ENCODE assay signal across 25 mouse cellular contexts in genomic region chr16:94898832-94899231, GRCm38 (mm10).
DNase-seq lines count a peak whose midpoint lies in the region; ATAC-seq and TF ChIP-seq lines count a peak whose summit lies in the region.
"Had no signal": no experiment of that assay in that cellular context is flagged by ENCODE, and none has a peak within 500 bp of the region (broad histone marks: within the 10 kb centered on the region; RNA-seq: fewer than 3 reads in every experiment).

No protein-coding gene starts in this region.

- 81% methylated on average over 6 of the region's 6 CpGs for WGBS in forebrain, postnatal 0 days
- WGBS in forebrain, embryonic 12.5 days: 89% methylated on average over 6 of the region's 6 CpGs

- no peak overlapping the region for H3K4me3 ChIP-seq in forebrain, postnatal 0 days (ENCODE audit: low read depth, low read length)
- H3K4me3 ChIP-seq in forebrain, embryonic 12.5 days (replicated peaks): no peak overlapping the region
- no peak overlapping the region for H3K4me3 ChIP-seq in left cerebral cortex, adult 2 months
- H3K4me3 ChIP-seq: embryonic facial prominence, embryonic 15.5 days; erythroblast, embryonic 14.5 days; forebrain, embryonic 10.5 days; forebrain, embryonic 15.5 days; gastrocnemius, adult 2 months; heart, embryonic 13.5 days; hindbrain, embryonic 15.5 days had no signal

- no peak overlapping the region for H3K27ac ChIP-seq in forebrain, postnatal 0 days (ENCODE audit: low read depth, low read length)
- H3K27ac ChIP-seq in forebrain, embryonic 12.5 days: no peak overlapping the region
- H3K27ac ChIP-seq in left cerebral cortex, adult 2 months: peak overlapping the region; percentile 63; the same call in 1 of the 2 replicates
- H3K27ac ChIP-seq: embryonic facial prominence, embryonic 15.5 days; forebrain, embryonic 10.5 days; forebrain, embryonic 15.5 days; gastrocnemius, adult 2 months; heart, embryonic 13.5 days; hindbrain, embryonic 15.5 days had no signal

- no peaks in the 10 kb centered on the region for H3K4me1 ChIP-seq in forebrain, postnatal 0 days (ENCODE audit: insufficient read depth)
- H3K4me1 ChIP-seq in forebrain, embryonic 12.5 days: peaks cover 3% of the 10 kb centered on the region; the same call in 1 of the 2 replicates
- H3K4me1 ChIP-seq: embryonic facial prominence, embryonic 15.5 days; forebrain, embryonic 10.5 days; forebrain, embryonic 15.5 days; heart, embryonic 13.5 days; hindbrain, embryonic 15.5 days had no signal

- no peak for ATAC-seq in forebrain, postnatal 0 days
- no peak for ATAC-seq in forebrain, embryonic 12.5 days (ENCODE audit: low FRiP score)
- ATAC-seq: CD4-positive, CD25-positive, alpha-beta regulatory T cell, adult 4 months; forebrain, embryonic 15.5 days had no signal

- TF ChIP-seq CTCF in forebrain, postnatal 0 days (IDR thresholded peaks at IDR 0.05; ENCODE audit: low read depth): no peak
- no peak for TF ChIP-seq CTCF in left cerebral cortex, adult 2 months (IDR thresholded peaks at IDR 0.05)

- H3K36me3 ChIP-seq in forebrain, postnatal 0 days (ENCODE audit: insufficient read depth): no peaks in the 10 kb centered on the region
- H3K36me3 ChIP-seq in forebrain, embryonic 12.5 days (replicated peaks): no peaks in the 10 kb centered on the region
- H3K36me3 ChIP-seq: embryonic facial prominence, embryonic 15.5 days; forebrain, embryonic 10.5 days; forebrain, embryonic 15.5 days; G1E; heart, embryonic 13.5 days; hindbrain, embryonic 15.5 days had no signal

- DNase-seq in forebrain, postnatal 0 days: peak; percentile 52
- DNase-seq in left cerebral cortex, adult 2 months (ENCODE audit: extremely low spot score in 1 of 2, low spot score in 2 of 2): no peak
- DNase-seq in left cerebral cortex, adult 11 months (ENCODE audit: low spot score): no peak
- DNase-seq in right cerebral cortex, postnatal 25 days: peak; percentile 38
- DNase-seq in lung, postnatal 36 days: no peak
- no peak for DNase-seq in lung, postnatal 10 days
- DNase-seq: adrenal gland, adult 8-10 months; adrenal gland, postnatal 36 days; B cell, adult 2 months; cerebellum, adult 11 months; cerebellum, adult 8-10 months; cerebellum, postnatal 14 days; embryo, embryonic 11 days; gastrocnemius, adult 2 months; gastrocnemius, postnatal 36 days; heart, postnatal 36 days had no signal

- H3K4me2 ChIP-seq in forebrain, postnatal 0 days (ENCODE audit: low read depth): no peak overlapping the region
- H3K4me2 ChIP-seq in forebrain, embryonic 12.5 days: no peak overlapping the region
- H3K4me2 ChIP-seq: embryonic facial prominence, embryonic 15.5 days; forebrain, embryonic 15.5 days; heart, embryonic 13.5 days; hindbrain, embryonic 15.5 days had no signal

- H3K9ac ChIP-seq in forebrain, postnatal 0 days: no peak overlapping the region
- no peak overlapping the region for H3K9ac ChIP-seq in forebrain, embryonic 12.5 days
- H3K9ac ChIP-seq: embryonic facial prominence, embryonic 15.5 days; forebrain, embryonic 15.5 days; heart, embryonic 13.5 days; hindbrain, embryonic 15.5 days had no signal

- intact Hi-C loops in left cerebral cortex, adult 2 months (cut with DNase I): no loop called here

- no peaks in the 10 kb centered on the region for H3K9me3 ChIP-seq in forebrain, postnatal 0 days (ENCODE audit: low read length)
- no peaks in the 10 kb centered on the region for H3K9me3 ChIP-seq in forebrain, embryonic 12.5 days
- H3K9me3 ChIP-seq: embryonic facial prominence, embryonic 15.5 days; forebrain, embryonic 10.5 days; forebrain, embryonic 15.5 days; heart, embryonic 13.5 days; hindbrain, embryonic 15.5 days had no signal

- H3K27me3 ChIP-seq in forebrain, postnatal 0 days (ENCODE audit: insufficient read depth, low read length): no peaks in the 10 kb centered on the region
- H3K27me3 ChIP-seq in forebrain, embryonic 12.5 days: no peaks in the 10 kb centered on the region
- H3K27me3 ChIP-seq: embryonic facial prominence, embryonic 15.5 days; forebrain, embryonic 15.5 days; heart, embryonic 13.5 days; hindbrain, embryonic 15.5 days had no signal

Comparison
In these comparisons a context has a peak if more than half of its experiments do, and no peak if none do; other contexts are left out.
1. DNase-seq: peak in forebrain, postnatal 0 days (single experiment) and right cerebral cortex, postnatal 25 days (single experiment); none in left cerebral cortex, adult 2 months (0 of 2), left cerebral cortex, adult 11 months (single experiment), lung, postnatal 36 days (single experiment) and lung, postnatal 10 days (single experiment).